Mouse (Mus musculus) embryonic facial prominence, embryonic 10.5 days (tissue): ENCODE results near the gene Tbc1d10b. TPM values are rescaled to one million over a fixed set of nuclear protein-coding genes. Genes with fewer than 3 reads are reported as not detected.

ENCODE experiments used
- DNase-seq: peaks from one replicate; pipeline ENCODE4 v3.0.0-alpha.2; 2017; ENCODE audit warnings: low spot score
- H3K27ac ChIP-seq: fragments of 300-500 bp; sonication (generic); replicated peaks from 2 replicates; pipeline ENCODE4 v1.5.1; 2016; ENCODE audit warnings: mild to moderate bottlenecking
- H3K27me3 ChIP-seq: fragments of 300-500 bp; sonication (generic); replicated peaks from 2 replicates; pipeline ENCODE4 v1.6.1; 2016; ENCODE audit warnings: low read depth, mild to moderate bottlenecking; ENCODE audit not compliant: poor library complexity, severe bottlenecking
- H3K36me3 ChIP-seq: fragments of 300-500 bp; sonication (generic); replicated peaks from 2 replicates; pipeline ENCODE4 v1.6.1; 2016; ENCODE audit warnings: mild to moderate bottlenecking, moderate library complexity
- H3K4me1 ChIP-seq: fragments of 300-500 bp; sonication (generic); 2 replicates; pipeline ENCODE4 v1.6.1; 2016
- H3K4me3 ChIP-seq: fragments of 300-500 bp; sonication (generic); 2 replicates; pipeline ENCODE4 v1.5.1; 2016; ENCODE audit warnings: mild to moderate bottlenecking, moderate library complexity
- H3K9me3 ChIP-seq: fragments of 300-500 bp; sonication (generic); 2 replicates; pipeline ENCODE4 v1.6.1; 2016; ENCODE audit warnings: mild to moderate bottlenecking
- WGBS: fragments of 180-500 bp; shearing (Covaris S2); methylation state at CpG from one replicate; pipeline ENCODE4 v1.1.7; 2016; 5-methylcytosine and 5-hydroxymethylcytosine counted together
- polyA plus RNA-seq: library from polyadenylated mRNA; unstranded; fragments of >200 nt; fragmentation: Nextera tagmentation; extraction: Ambion mirVana; gene quantifications from 2 replicates; pipeline ENCODE4 v1.2.1, GENCODE M21; 2016

Tbc1d10b gene
- polyA plus RNA-seq, 1 experiment from 2014 or later = 34.4 TPM

GRCm38 (mm10) chr7:127210266-127210665 lies 2.0 kb upstream of the Tbc1d10b start:
- Histone ChIP-seq H3K9me3 (no peaks in the 10 kb centered on the region), H3K4me1 (peaks cover 52% of the 10 kb centered on the region), H3K27ac (no peak overlapping the region), H3K4me3 (no peak overlapping the region), H3K36me3 (peaks cover 6% of the 10 kb centered on the region), H3K27me3 (peaks cover 26% of the 10 kb centered on the region)
- WGBS = 93% methylated on average over 4 of the region's 4 CpGs
- DNase-seq = no peak

- DNase-seq = no peak
- Histone ChIP-seq H3K4me3 (peak overlapping the region; percentile 74), H3K27me3 (peaks cover 22% of the 10 kb centered on the region), H3K27ac (peak overlapping the region; percentile 48; the same call in 1 of the 2 replicates), H3K36me3 (peaks cover 11% of the 10 kb centered on the region), H3K9me3 (no peaks in the 10 kb centered on the region), H3K4me1 (peaks cover 51% of the 10 kb centered on the region)
- 79% methylated on average over 5 of the region's 5 CpGs for WGBS
These were observed 1.6 kb upstream of the Tbc1d10b start for GRCm38 (mm10) chr7:127209851-127210250.

GRCm38 (mm10) chr7:127208553-127209438 lies 528 bp upstream of the Tbc1d10b start, which contains the start of gene Mylpf:
TSS of gene Mylpf (plus strand) at chr7:127208890.
- DNase-seq = peak; percentile 97
- peaks cover 18% of the 10 kb centered on the region for H3K36me3 ChIP-seq
- peak within 1 kb of the TSS; percentile 94 for H3K27ac ChIP-seq
- no peaks in the 10 kb centered on the region for H3K9me3 ChIP-seq
- under 1% methylated on average over 44 of the region's 44 CpGs for WGBS
- H3K27me3 ChIP-seq = peaks cover 11% of the 10 kb centered on the region
- peaks cover 41% of the 10 kb centered on the region for H3K4me1 ChIP-seq
- H3K4me3 ChIP-seq = peak within 1 kb of the TSS; percentile 74

GRCm38 (mm10) chr7:127207374-127208294 lies 634 bp downstream of the Tbc1d10b start:
- DNase-seq = peak; percentile 39
- under 1% methylated on average over 53 of the region's 53 CpGs for WGBS
- H3K36me3 ChIP-seq = peaks cover 30% of the 10 kb centered on the region
- H3K9me3 ChIP-seq = no peaks in the 10 kb centered on the region
- H3K4me1 ChIP-seq = peaks cover 40% of the 10 kb centered on the region
- H3K27ac ChIP-seq = peak overlapping the region; percentile 94
- H3K27me3 ChIP-seq = no peaks in the 10 kb centered on the region; the same call in 1 of the 2 replicates
- peak overlapping the region; percentile 74 for H3K4me3 ChIP-seq

- Histone ChIP-seq H3K36me3 (peaks cover 40% of the 10 kb centered on the region), H3K27ac (0 out of 2 replicates have a peak overlapping the region, but pooled peaks have one; percentile 16), H3K27me3 (no peaks in the 10 kb centered on the region; the same call in 1 of the 2 replicates), H3K4me1 (peaks cover 40% of the 10 kb centered on the region), H3K9me3 (no peaks in the 10 kb centered on the region), H3K4me3 (peak overlapping the region; percentile 74)
- DNase-seq = no peak
- 63% methylated on average over 2 of the region's 2 CpGs for WGBS
These were observed 1.7 kb downstream of the Tbc1d10b start for GRCm38 (mm10) chr7:127206606-127207005.

- H3K4me1 ChIP-seq = peaks cover 26% of the 10 kb centered on the region
- no peaks in the 10 kb centered on the region for H3K9me3 ChIP-seq
- H3K4me3 ChIP-seq = peak overlapping the region; percentile 82
- peak overlapping the region; percentile 90 for H3K27ac ChIP-seq
- H3K27me3 ChIP-seq = no peaks in the 10 kb centered on the region
- no peak for DNase-seq
- H3K36me3 ChIP-seq = peaks cover 85% of the 10 kb centered on the region
- WGBS = 59% methylated on average over 11 of the region's 11 CpGs
These were observed 11.8 kb downstream of the Tbc1d10b start for GRCm38 (mm10) chr7:127196484-127196883.

GRCm38 (mm10) chr7:127195544-127196295 lies 12.5 kb downstream of the Tbc1d10b start, which contains the start of gene Cd2bp2:
TSS of gene Cd2bp2 (minus strand) at chr7:127196050.
- H3K27me3 ChIP-seq = no peaks in the 10 kb centered on the region
- DNase-seq = peak; percentile 96
- H3K4me3 ChIP-seq = peak within 1 kb of the TSS; percentile 82
- H3K36me3 ChIP-seq = peaks cover 85% of the 10 kb centered on the region
- under 1% methylated on average over 51 of the region's 51 CpGs for WGBS
- H3K4me1 ChIP-seq = peaks cover 26% of the 10 kb centered on the region
- H3K9me3 ChIP-seq = no peaks in the 10 kb centered on the region
- H3K27ac ChIP-seq = peak within 1 kb of the TSS; percentile 90

- Histone ChIP-seq H3K4me3 (peak overlapping the region; percentile 82), H3K36me3 (peaks cover 82% of the 10 kb centered on the region), H3K27me3 (no peaks in the 10 kb centered on the region), H3K4me1 (peaks cover 26% of the 10 kb centered on the region), H3K27ac (peak overlapping the region; percentile 90), H3K9me3 (no peaks in the 10 kb centered on the region)
- DNase-seq = no peak
- 83% methylated on average over 7 of the region's 7 CpGs for WGBS
These were observed 13.6 kb downstream of the Tbc1d10b start for GRCm38 (mm10) chr7:127194633-127195029.

GRCm38 (mm10) chr7:127194011-127194632 lies 14.1 kb downstream of the Tbc1d10b start:
- Histone ChIP-seq H3K27ac (no peak overlapping the region), H3K4me1 (peaks cover 26% of the 10 kb centered on the region), H3K9me3 (no peaks in the 10 kb centered on the region), H3K4me3 (peak overlapping the region; percentile 82), H3K36me3 (peaks cover 77% of the 10 kb centered on the region), H3K27me3 (no peaks in the 10 kb centered on the region)
- no peak for DNase-seq
- WGBS = 94% methylated on average over 17 of the region's 17 CpGs

- Histone ChIP-seq H3K4me1 (peaks cover 26% of the 10 kb centered on the region), H3K27me3 (no peaks in the 10 kb centered on the region), H3K4me3 (no peak overlapping the region), H3K9me3 (no peaks in the 10 kb centered on the region), H3K27ac (no peak overlapping the region), H3K36me3 (peaks cover 66% of the 10 kb centered on the region)
- DNase-seq = no peak
- 94% methylated on average over 5 of the region's 5 CpGs for WGBS
These were observed 15.3 kb downstream of the Tbc1d10b start for GRCm38 (mm10) chr7:127192989-127193388.

GRCm38 (mm10) chr7:127190672-127191071 lies 17.6 kb downstream of the Tbc1d10b start:
- peaks cover 17% of the 10 kb centered on the region for H3K4me1 ChIP-seq
- WGBS = 92% methylated on average over 6 of the region's 6 CpGs
- H3K9me3 ChIP-seq = no peaks in the 10 kb centered on the region
- DNase-seq = no peak
- peaks cover 51% of the 10 kb centered on the region for H3K36me3 ChIP-seq
- no peak overlapping the region for H3K4me3 ChIP-seq
- no peaks in the 10 kb centered on the region for H3K27me3 ChIP-seq
- no peak overlapping the region for H3K27ac ChIP-seq
